Mouse (Mus musculus) Patski (cell line): ENCODE results near the gene Asap3. TPM values are rescaled to one million over a fixed set of nuclear protein-coding genes. Genes with fewer than 3 reads are reported as not detected.

Source experiments
- ATAC-seq: fragments of 100-300 bp; one replicate; pipeline ENCODE4 v1.8.0; 2021
- CTCF ChIA-PET: fragments of 350-600 bp; sonication (Branson Sonifier 250); formaldehyde crosslinking; loops from one replicate; lab custom pipeline; 2022; ENCODE audit warnings: inconsistent platforms; lab: Charles Lee
- POLR2A ChIA-PET: fragments of 350-600 bp; sonication (Branson Sonifier 250); formaldehyde crosslinking; loops from one replicate; lab custom pipeline; 2022; ENCODE audit warnings: antibody characterized with exemption, inconsistent platforms; lab: Charles Lee
- DNase-seq: peaks from one replicate; pipeline ENCODE4 v3.0.0-alpha.2; 2011; ENCODE audit warnings: low read depth, low spot score
- H3K27me3 ChIP-seq: fragments of 371-371 bp; one replicate; pipeline ENCODE4 v1.5.1; 2021
- CTCF ChIP-seq: fragments of 100-300 bp; IDR thresholded peaks from one replicate; pipeline ENCODE4 v1.5.1; 2021
- in situ Hi-C: fragments of 300-500 bp; cut with MboI; formaldehyde crosslinking; loops from 3 replicates; pipeline ENCODE4 v1.11.1; 2018; ENCODE audit warnings: low pct_unique_long_range_greater_than_20kb, mixed read lengths
- polyA plus RNA-seq: library from polyadenylated mRNA; unstranded; gene quantifications from one replicate; pipeline ENCODE4 v1.2.3, GENCODE M21; 2021

Asap3 gene
- polyA plus RNA-seq, 1 experiment from 2014 or later = 5.5 TPM

GRCm38 (mm10) chr4:136289918-136290780, 84.0 kb downstream of the Asap3 start:
- no peak for ATAC-seq
- POLR2A ChIA-PET = no interaction called here
- TF ChIP-seq CTCF = no peak
- CTCF ChIA-PET = no interaction called here
- in situ Hi-C loops = no loop called here
- no peak for DNase-seq
- H3K27me3 ChIP-seq = no peaks in the 10 kb centered on the region

GRCm38 (mm10) chr4:136290781-136291595, 84.8 kb downstream of the Asap3 start:
- in situ Hi-C loops = no loop called here
- DNase-seq (no peak), ATAC-seq (no peak)
- H3K27me3 ChIP-seq = no peaks in the 10 kb centered on the region
- POLR2A ChIA-PET = no interaction called here
- CTCF ChIA-PET = no interaction called here
- TF ChIP-seq CTCF = no peak

- no peaks in the 10 kb centered on the region for H3K27me3 ChIP-seq
- ChIA-PET CTCF (no interaction called here), POLR2A (no interaction called here)
- in situ Hi-C loops = no loop called here
- no peak for TF ChIP-seq CTCF
- ATAC-seq (no peak), DNase-seq (no peak)
Measured at GRCm38 (mm10) chr4:136291692-136292091, 85.5 kb downstream of the Asap3 start.

Other genes with a start within 250 kb of the Asap3 start
- gene Gale, start 242.6 kb upstream of the Asap3 start, polyA plus RNA-seq = 12.4 TPM
- 46.2 TPM for gene Lypla2, start 233.7 kb upstream of the Asap3 start, polyA plus RNA-seq
- 25.7 TPM for gene Pithd1, start 219.1 kb upstream of the Asap3 start, polyA plus RNA-seq
- 22.6 TPM for gene Eloa, start 184.6 kb upstream of the Asap3 start, polyA plus RNA-seq
- 665 TPM for gene Rpl11, start 152.9 kb upstream of the Asap3 start, polyA plus RNA-seq
- gene Id3, start 62.9 kb upstream of the Asap3 start, polyA plus RNA-seq = 175 TPM
- 1.1 TPM for gene E2f2, start 34.0 kb upstream of the Asap3 start, polyA plus RNA-seq
- gene Tcea3, start 41.4 kb downstream of the Asap3 start, polyA plus RNA-seq = 0.15 TPM
- gene Zfp46, start 78.3 kb downstream of the Asap3 start, polyA plus RNA-seq = 13.0 TPM
- 70.2 TPM for gene Hnrnpr, start 104.6 kb downstream of the Asap3 start, polyA plus RNA-seq
- 0.05 TPM for gene Htr1d, start 217.2 kb downstream of the Asap3 start, polyA plus RNA-seq